Mouse (Mus musculus): ENCODE data around the gene Sec31a.
A peak's percentile ranks its signal among the peaks of the same experiment; 100 is the strongest.

Gene Sec31a

GRCm38 (mm10) chr5:100349287-100350215 lies 66.5 kb downstream of the Sec31a start:
- DNase-seq (ENCODE audit: low spot score in 2 of 2) = no peak

GRCm38 (mm10) chr5:100345118-100345517 lies 70.9 kb downstream of the Sec31a start:
- DNase-seq (ENCODE audit: low spot score in 2 of 2) = no peak

GRCm38 (mm10) chr5:100343087-100343486 lies 72.9 kb downstream of the Sec31a start:
- DNase-seq (ENCODE audit: low spot score in 2 of 2) = no peak

GRCm38 (mm10) chr5:100342422-100342821 lies 73.6 kb downstream of the Sec31a start:
- DNase-seq (ENCODE audit: low spot score in 2 of 2) = no peak

GRCm38 (mm10) chr5:100341042-100341441 lies 75.0 kb downstream of the Sec31a start:
- DNase-seq (ENCODE audit: low spot score in 2 of 2) = no peak

- DNase-seq (ENCODE audit: low spot score in 2 of 2) = no peak
Measured at GRCm38 (mm10) chr5:100337852-100338251, 78.2 kb downstream of the Sec31a start.

GRCm38 (mm10) chr5:100336876-100337275 lies 79.2 kb downstream of the Sec31a start:
- DNase-seq (ENCODE audit: low spot score in 2 of 2) = no peak

GRCm38 (mm10) chr5:100335581-100336080 lies 80.4 kb downstream of the Sec31a start:
- no peak for DNase-seq (ENCODE audit: low spot score in 2 of 2)

- DNase-seq (ENCODE audit: low spot score in 2 of 2) = no peak
Measured at GRCm38 (mm10) chr5:100334686-100335085, 81.3 kb downstream of the Sec31a start.

- DNase-seq (ENCODE audit: low spot score in 2 of 2) = no peak
Measured at GRCm38 (mm10) chr5:100333607-100334380, 82.2 kb downstream of the Sec31a start.

- DNase-seq (ENCODE audit: low spot score in 2 of 2) = no peak
Measured at GRCm38 (mm10) chr5:100332300-100333004, 83.6 kb downstream of the Sec31a start.

- DNase-seq (ENCODE audit: low spot score in 2 of 2) = no peak
Measured at GRCm38 (mm10) chr5:100331636-100332035, 84.4 kb downstream of the Sec31a start.

- DNase-seq (ENCODE audit: low spot score in 2 of 2) = peak; percentile 64 to 76
Measured at GRCm38 (mm10) chr5:100322081-100322480, 94.0 kb downstream of the Sec31a start.

- no peak for DNase-seq (ENCODE audit: low spot score in 2 of 2)
Measured at GRCm38 (mm10) chr5:100317842-100318241, 98.2 kb downstream of the Sec31a start.

GRCm38 (mm10) chr5:100317010-100317409 lies 99.0 kb downstream of the Sec31a start:
- no peak for DNase-seq (ENCODE audit: low spot score in 2 of 2)

- DNase-seq (ENCODE audit: low spot score in 2 of 2) = no peak
Measured at GRCm38 (mm10) chr5:100315646-100316045, 100.4 kb downstream of the Sec31a start.

GRCm38 (mm10) chr5:100312391-100312790 lies 103.6 kb downstream of the Sec31a start:
- no peak for DNase-seq (ENCODE audit: low spot score in 2 of 2)

Data from urinary bladder, postnatal 36 days (tissue).